Mouse (Mus musculus): ENCODE data around the gene Cct4. TPM values are rescaled to one million over a fixed set of nuclear protein-coding genes. Genes with fewer than 3 reads are reported as not detected.
A peak's percentile ranks its signal among the peaks of the same experiment; 100 is the strongest.

Gene Cct4
- polyA plus RNA-seq, 1 experiment from 2014 or later = 86.6 TPM

- H3K4me3 ChIP-seq (ENCODE audit: low read depth, low read length) = peak overlapping the region; percentile 73
- H3K4me2 ChIP-seq (ENCODE audit: low read depth, low read length) = peak overlapping the region; percentile 78
- peaks cover 18% of the 10 kb centered on the region for H3K36me3 ChIP-seq (replicated peaks; ENCODE audit: insufficient read depth, low read length)
- 33% methylated on average over 4 of the region's 4 CpGs for whole genome bisulfite sequencing (ENCODE audit: insufficient replicate concordance)
- no peak for ATAC-seq
- H3K27me3 ChIP-seq (ENCODE audit: insufficient read depth, low read length) = no peaks in the 10 kb centered on the region
- TF ChIP-seq CTCF (IDR thresholded peaks at IDR 0.05; ENCODE audit: low read depth) = no peak
- TF ChIP-seq EP300 (IDR thresholded peaks at IDR 0.05; ENCODE audit: low read depth) = no peak
- H3K9me3 ChIP-seq (ENCODE audit: low read length) = no peaks in the 10 kb centered on the region
- DNase-seq = no peak
- peak overlapping the region; percentile 76 for H3K9ac ChIP-seq (replicated peaks)
- peaks cover 16% of the 10 kb centered on the region for H3K4me1 ChIP-seq (ENCODE audit: insufficient read depth)
- peak overlapping the region; percentile 97; the same call in 1 of the 2 replicates for H3K27ac ChIP-seq (ENCODE audit: low read depth)
These were observed 9.3 kb upstream of the Cct4 start for GRCm38 (mm10) chr11:22981041-22981440.

DNA sequence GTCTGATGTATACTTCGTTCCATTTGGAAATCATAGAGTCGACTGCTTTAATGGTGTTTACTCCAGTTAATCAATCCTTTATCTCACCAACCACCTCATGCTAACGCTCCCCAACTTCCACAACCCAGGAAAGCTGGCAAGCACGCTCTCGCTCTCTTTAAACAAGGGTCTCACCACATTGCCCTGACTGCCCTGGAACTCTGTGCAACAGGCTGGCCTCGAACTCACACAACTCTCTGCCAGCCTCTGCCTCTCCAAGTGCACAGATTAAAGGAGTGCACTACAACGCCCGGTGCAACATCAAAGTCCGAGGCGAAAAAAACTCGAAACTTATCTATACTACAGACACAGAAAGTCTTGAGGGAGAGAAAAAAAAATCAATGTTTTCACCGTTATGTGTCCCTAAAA lies 8.8 kb upstream of the Cct4 start:
- Histone ChIP-seq H3K4me3 (ENCODE audit: low read depth, low read length) (peak overlapping the region; percentile 73), H3K4me2 (ENCODE audit: low read depth, low read length) (peak overlapping the region; percentile 78), H3K27me3 (ENCODE audit: insufficient read depth, low read length) (no peaks in the 10 kb centered on the region), H3K9me3 (ENCODE audit: low read length) (no peaks in the 10 kb centered on the region), H3K4me1 (ENCODE audit: insufficient read depth) (peaks cover 11% of the 10 kb centered on the region), H3K27ac (ENCODE audit: low read depth) (peak overlapping the region; percentile 97), H3K36me3 (replicated peaks; ENCODE audit: insufficient read depth, low read length) (peaks cover 17% of the 10 kb centered on the region), H3K9ac (replicated peaks) (peak overlapping the region; percentile 76)
- no peak for TF ChIP-seq EP300 (IDR thresholded peaks at IDR 0.05; ENCODE audit: low read depth)
- TF ChIP-seq CTCF (IDR thresholded peaks at IDR 0.05; ENCODE audit: low read depth) = no peak
- peak; percentile 47 for ATAC-seq
- DNase-seq = no peak
- 2% methylated on average over 12 of the region's 12 CpGs for WGBS (ENCODE audit: insufficient replicate concordance)

DNA sequence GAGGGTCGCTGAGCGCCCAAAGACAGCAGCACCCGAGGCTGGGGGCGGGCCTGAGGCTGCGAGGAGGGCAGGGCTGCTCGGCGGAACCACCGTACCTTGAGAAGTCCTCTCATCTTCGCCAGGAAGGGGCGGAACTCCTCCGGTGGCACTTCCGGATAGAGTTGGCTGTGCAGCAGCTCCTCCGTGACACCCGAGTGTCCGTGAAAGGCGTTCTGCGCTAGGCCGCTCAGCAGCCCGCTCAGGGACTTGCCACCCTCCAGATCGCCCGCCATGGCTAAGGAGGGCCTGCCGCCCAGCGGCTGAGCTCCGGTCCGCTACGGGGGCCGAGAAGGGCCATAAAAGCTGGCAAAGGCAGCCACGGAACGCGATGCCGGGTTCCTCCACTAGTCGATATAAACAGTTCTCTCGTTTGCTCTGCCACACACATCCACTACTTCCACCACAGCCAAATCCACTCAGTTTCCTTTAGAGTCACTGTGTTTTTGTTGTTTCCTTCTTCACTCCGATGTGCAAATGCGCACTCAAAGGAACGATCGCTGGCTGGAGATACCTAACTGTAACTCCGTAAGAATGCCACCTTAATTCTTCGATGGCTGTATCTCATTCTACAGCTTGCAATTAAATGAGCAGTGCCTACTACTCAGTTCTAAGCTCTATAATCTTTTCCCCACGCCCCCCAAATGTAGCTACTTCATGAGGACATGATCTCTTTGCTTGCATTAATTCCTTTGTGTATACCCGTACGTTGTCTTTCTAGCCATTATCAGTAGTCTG lies 8.1 kb upstream of the Cct4 start, which contains the start of the genes Gm28048 and Commd1:
Gene Gm28048 (minus strand): TSS at position 107 of the 774 bp plus-strand sequence.
Gene Commd1 (minus strand): TSS at position 399 of the 774 bp plus-strand sequence.
- peak within 1 kb of the TSS; percentile 76 for H3K9ac ChIP-seq (replicated peaks)
- H3K27me3 ChIP-seq (ENCODE audit: insufficient read depth, low read length) = no peaks in the 10 kb centered on the region
- peaks cover 8% of the 10 kb centered on the region for H3K4me1 ChIP-seq (ENCODE audit: insufficient read depth)
- DNase-seq (peak; percentile 96), ATAC-seq (peak; percentile 92)
- TF ChIP-seq EP300 (IDR thresholded peaks at IDR 0.05; ENCODE audit: low read depth) = no peak
- peak; percentile 70 for TF ChIP-seq CTCF (IDR thresholded peaks at IDR 0.05; ENCODE audit: low read depth)
- H3K4me3 ChIP-seq (ENCODE audit: low read depth, low read length) = peak within 1 kb of the TSS; percentile 73
- peak within 1 kb of the TSS; percentile 78 for H3K4me2 ChIP-seq (ENCODE audit: low read depth, low read length)
- H3K27ac ChIP-seq (ENCODE audit: low read depth) = peak within 1 kb of the TSS; percentile 97
- 2% methylated on average over 42 of the region's 42 CpGs for WGBS (ENCODE audit: insufficient replicate concordance)
- no peaks in the 10 kb centered on the region for H3K9me3 ChIP-seq (ENCODE audit: low read length)
- H3K36me3 ChIP-seq (replicated peaks; ENCODE audit: insufficient read depth, low read length) = peaks cover 11% of the 10 kb centered on the region

- WGBS (ENCODE audit: insufficient replicate concordance) = 72% methylated on average over 6 of the region's 6 CpGs
- TF ChIP-seq CTCF (IDR thresholded peaks at IDR 0.05; ENCODE audit: low read depth) (no peak), EP300 (IDR thresholded peaks at IDR 0.05; ENCODE audit: low read depth) (no peak)
- DNase-seq = no peak
These were observed 7.5 kb upstream of the Cct4 start for GRCm38 (mm10) chr11:22982846-22983245.

GRCm38 (mm10) chr11:22985510-22985909 lies 4.8 kb upstream of the Cct4 start:
- TF ChIP-seq EP300 (IDR thresholded peaks at IDR 0.05; ENCODE audit: low read depth) (no peak), CTCF (IDR thresholded peaks at IDR 0.05; ENCODE audit: low read depth) (no peak)
- 68% methylated on average over 3 of the region's 3 CpGs for WGBS (ENCODE audit: insufficient replicate concordance)
- Histone ChIP-seq H3K27ac (ENCODE audit: low read depth) (no peak overlapping the region), H3K4me3 (ENCODE audit: low read depth, low read length) (no peak overlapping the region), H3K4me1 (ENCODE audit: insufficient read depth) (peaks cover 12% of the 10 kb centered on the region), H3K9me3 (ENCODE audit: low read length) (no peaks in the 10 kb centered on the region), H3K27me3 (ENCODE audit: insufficient read depth, low read length) (no peaks in the 10 kb centered on the region), H3K9ac (replicated peaks) (no peak overlapping the region), H3K4me2 (ENCODE audit: low read depth, low read length) (no peak overlapping the region), H3K36me3 (replicated peaks; ENCODE audit: insufficient read depth, low read length) (no peaks in the 10 kb centered on the region)
- no peak for DNase-seq
- ATAC-seq = no peak

More at GRCm38 (mm10) chr11:22982846-22983245, 7.5 kb upstream of the Cct4 start:
- Histone ChIP-seq H3K9ac (replicated peaks) (no peak overlapping the region), H3K4me2 (ENCODE audit: low read depth, low read length) (peak overlapping the region; percentile 78), H3K27ac (ENCODE audit: low read depth) (no peak overlapping the region), H3K4me1 (ENCODE audit: insufficient read depth) (peaks cover 8% of the 10 kb centered on the region), H3K36me3 (replicated peaks; ENCODE audit: insufficient read depth, low read length) (peaks cover 5% of the 10 kb centered on the region), H3K4me3 (ENCODE audit: low read depth, low read length) (peak overlapping the region; percentile 73; the same call in 1 of the 2 replicates), H3K9me3 (ENCODE audit: low read length) (no peaks in the 10 kb centered on the region), H3K27me3 (ENCODE audit: insufficient read depth, low read length) (no peaks in the 10 kb centered on the region)
- no peak for ATAC-seq

DNA sequence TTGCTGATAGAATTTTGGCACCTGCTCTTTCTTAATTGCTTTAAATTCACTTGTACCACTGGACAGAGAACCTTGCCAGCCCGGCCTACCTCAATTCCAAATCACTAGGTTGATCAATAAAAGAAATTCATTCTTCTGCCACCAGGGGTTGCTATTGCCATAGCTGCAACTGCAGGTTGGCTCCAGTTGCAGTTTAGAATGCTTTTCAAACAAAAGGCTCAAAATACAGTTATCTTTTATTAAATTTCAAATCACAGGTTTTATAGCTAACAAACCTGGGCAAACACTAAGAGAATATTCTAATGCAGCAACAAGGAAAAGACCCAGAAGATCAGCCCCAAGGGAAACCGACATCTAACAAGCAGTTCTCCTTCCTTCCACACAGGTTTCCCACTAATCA lies 3.0 kb upstream of the Cct4 start:
- H3K9me3 ChIP-seq (ENCODE audit: low read length) = no peaks in the 10 kb centered on the region
- 38% methylated on average over 2 of the region's 2 CpGs for whole genome bisulfite sequencing (ENCODE audit: insufficient replicate concordance)
- DNase-seq = peak; percentile 47

More for the DNA sequence above, 3.0 kb upstream of the Cct4 start:
- Histone ChIP-seq H3K36me3 (replicated peaks; ENCODE audit: insufficient read depth, low read length) (no peaks in the 10 kb centered on the region), H3K27ac (ENCODE audit: low read depth) (no peak overlapping the region), H3K4me1 (ENCODE audit: insufficient read depth) (peaks cover 13% of the 10 kb centered on the region), H3K27me3 (ENCODE audit: insufficient read depth, low read length) (no peaks in the 10 kb centered on the region), H3K9ac (replicated peaks) (no peak overlapping the region), H3K4me3 (ENCODE audit: low read depth, low read length) (no peak overlapping the region), H3K4me2 (ENCODE audit: low read depth, low read length) (no peak overlapping the region)
- peak; percentile 92 for TF ChIP-seq CTCF (IDR thresholded peaks at IDR 0.05; ENCODE audit: low read depth)
- TF ChIP-seq EP300 (IDR thresholded peaks at IDR 0.05; ENCODE audit: low read depth) = no peak
- no peak for ATAC-seq

Data from liver, postnatal 0 days (tissue).